Mouse (Mus musculus): ENCODE data around the gene Tsx. TPM values are rescaled to one million over a fixed set of nuclear protein-coding genes. Genes with fewer than 3 reads are reported as not detected.
"Not testable (repeated sequence)": the region's sequence is repeated elsewhere in the genome, so short reads cannot be mapped to it uniquely, and the experiment has no call there.

Tsx gene
- total RNA-seq, 1 experiment, result 4.3 TPM

DNA sequence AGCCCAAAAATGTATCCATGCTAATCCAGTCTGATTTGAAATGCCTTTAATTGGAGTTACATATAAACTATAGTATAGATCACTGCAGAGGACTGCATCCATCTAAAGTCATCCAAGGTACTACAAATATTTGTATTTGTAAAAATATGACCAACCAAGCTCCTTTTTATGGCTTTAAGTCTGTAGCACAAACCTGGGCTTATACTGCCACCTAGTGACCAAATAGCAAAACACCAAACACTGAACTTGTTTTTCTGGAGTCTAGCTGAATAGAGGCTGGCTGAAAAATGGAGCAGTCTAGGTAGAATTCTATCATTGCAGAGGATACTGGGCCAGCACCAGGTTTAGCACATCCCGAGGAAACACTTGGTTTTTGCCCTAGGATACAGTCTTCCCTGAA, 26.5 kb downstream of the Tsx start:
- Histone ChIP-seq H3K9ac (ENCODE audit: insufficient read depth, low read depth, low read length, poor library complexity, severe bottlenecking) (no peak overlapping the region), H3K4me3 (ENCODE audit: insufficient read depth in 1 of 2, low read depth in 1 of 2, low read length in 2 of 2, poor library complexity in 1 of 2, severe bottlenecking in 1 of 2) (no peak overlapping the region), H3K9me3 (ENCODE audit: control insufficient read depth, insufficient read depth, low read depth, low read length) (no peaks in the 10 kb centered on the region), H3K36me3 (ENCODE audit: control insufficient read depth, insufficient read depth, low read length, poor library complexity, severe bottlenecking) (no peaks in the 10 kb centered on the region), H3K4me1 (ENCODE audit: control insufficient read depth in 2 of 2, insufficient read depth in 2 of 2, low read length in 2 of 2, poor library complexity in 1 of 2) (no peaks in the 10 kb centered on the region; a peak in 1 of 4 replicates), H3K27ac (ENCODE audit: insufficient read depth, low read depth, low read length, poor library complexity, severe bottlenecking) (no peak overlapping the region)
- in situ Hi-C loops (cut with MboI; ENCODE audit: low sequenced_read_pairs in 2 of 2, unreplicated experiment in 2 of 2), result loop anchor here in 1 of 2 experiments (10.0 kb wide), 1 partner anchor 176 kb away; no protein-coding TSS in a partner anchor
- TF ChIP-seq ZNF384 (IDR thresholded peaks at IDR 0.05; ENCODE audit: low read depth, low read length) (no peak), HCFC1 (IDR thresholded peaks at IDR 0.05; ENCODE audit: borderline replicate concordance, insufficient read depth, low read length) (no peak), ZC3H11A (IDR thresholded peaks at IDR 0.05; ENCODE audit: borderline replicate concordance, low read depth, low read length) (peak; percentile 63; the same call in 1 of the 2 replicates)
- no peak for DNase-seq (ENCODE audit: low read depth, low spot score)

DNA sequence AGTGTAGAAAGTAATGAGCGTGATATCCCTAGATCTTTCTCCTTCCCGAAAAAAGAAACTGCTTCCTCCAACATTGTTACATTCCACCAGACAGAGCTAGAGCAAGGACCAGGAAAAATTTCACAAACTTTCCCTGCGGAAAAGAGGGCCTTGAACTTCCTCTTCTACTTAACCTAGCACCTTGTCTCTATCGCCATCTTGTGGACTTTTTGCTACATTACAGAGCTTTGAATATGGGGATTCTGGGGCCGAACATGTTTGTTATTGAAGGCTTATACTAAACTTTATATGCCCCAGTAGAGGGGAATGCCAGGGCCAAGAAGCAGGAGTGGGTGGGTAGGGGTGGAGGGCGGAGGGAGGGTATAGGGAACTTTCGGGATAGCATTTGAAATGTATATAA, 29.5 kb downstream of the Tsx start:
- Histone ChIP-seq H3K27ac (ENCODE audit: insufficient read depth, low read depth, low read length, poor library complexity, severe bottlenecking) (no peak overlapping the region), H3K4me3 (ENCODE audit: insufficient read depth in 1 of 2, low read depth in 1 of 2, low read length in 2 of 2, poor library complexity in 1 of 2, severe bottlenecking in 1 of 2) (no peak overlapping the region; a peak in 1 of 4 replicates), H3K36me3 (ENCODE audit: control insufficient read depth, insufficient read depth, low read length, poor library complexity, severe bottlenecking) (no peaks in the 10 kb centered on the region), H3K4me1 (ENCODE audit: control insufficient read depth in 2 of 2, insufficient read depth in 2 of 2, low read length in 2 of 2, poor library complexity in 1 of 2) (no peaks in the 10 kb centered on the region; a peak in 1 of 4 replicates), H3K9me3 (ENCODE audit: control insufficient read depth, insufficient read depth, low read depth, low read length) (no peaks in the 10 kb centered on the region), H3K9ac (ENCODE audit: insufficient read depth, low read depth, low read length, poor library complexity, severe bottlenecking) (peak overlapping the region; percentile 5; the same call in 1 of the 2 replicates)
- TF ChIP-seq HCFC1 (IDR thresholded peaks at IDR 0.05; ENCODE audit: borderline replicate concordance, insufficient read depth, low read length) (no peak), CHD2 (IDR thresholded peaks at IDR 0.05; ENCODE audit: low read depth, low read length) (no peak), ZNF384 (IDR thresholded peaks at IDR 0.05; ENCODE audit: low read depth, low read length) (no peak), MAFK (IDR thresholded peaks at IDR 0.05; ENCODE audit: insufficient read depth, low read depth, low read length) (no peak), ZC3H11A (IDR thresholded peaks at IDR 0.05; ENCODE audit: borderline replicate concordance, low read depth, low read length) (0 out of 2 replicates have a peak, but pooled peaks have one; percentile 5)
- in situ Hi-C loops (cut with MboI; ENCODE audit: low sequenced_read_pairs in 2 of 2, unreplicated experiment in 2 of 2), result loop anchor here in 1 of 2 experiments (10.0 kb wide), 1 partner anchor 179 kb away; no protein-coding TSS in a partner anchor
- DNase-seq (ENCODE audit: low read depth, low spot score), result no peak

DNA sequence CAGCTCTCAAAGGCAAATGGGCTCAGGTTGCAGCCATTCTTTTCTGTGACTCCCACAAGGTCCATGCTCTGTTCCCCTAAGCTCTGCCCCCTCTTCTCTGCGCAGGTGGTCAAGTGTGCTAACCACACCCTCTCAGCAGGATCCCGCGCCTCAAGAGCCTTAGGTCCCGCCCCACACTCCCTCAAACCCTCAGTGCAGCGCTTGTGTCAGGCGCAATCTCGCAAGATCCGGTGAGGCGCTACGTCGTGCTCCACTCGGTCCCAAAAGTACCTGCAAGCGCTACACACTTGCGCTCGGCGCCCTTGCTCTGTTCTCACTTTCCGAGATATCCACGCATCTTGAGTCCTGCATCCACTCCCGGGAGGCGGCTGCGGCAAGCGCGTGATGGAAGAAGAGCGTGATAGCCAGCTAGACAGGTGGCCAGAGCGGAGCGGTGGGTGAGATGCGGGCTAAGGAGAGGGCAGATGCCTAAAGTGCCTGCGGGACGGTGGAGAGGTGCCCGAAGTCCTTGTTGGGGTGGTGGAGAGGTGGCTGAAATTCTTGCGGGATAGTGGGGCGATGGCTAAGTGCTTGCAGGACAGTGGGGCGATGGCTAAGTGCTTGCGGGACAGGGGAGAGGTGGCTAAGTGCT, 33.4 kb downstream of the Tsx start:
- Histone ChIP-seq H3K4me1 (ENCODE audit: control insufficient read depth in 2 of 2, insufficient read depth in 2 of 2, low read length in 2 of 2, poor library complexity in 1 of 2) (no peaks in the 10 kb centered on the region), H3K4me3 (ENCODE audit: insufficient read depth in 1 of 2, low read depth in 1 of 2, low read length in 2 of 2, poor library complexity in 1 of 2, severe bottlenecking in 1 of 2) (peak overlapping the region; percentile 79 to 94), H3K36me3 (ENCODE audit: control insufficient read depth, insufficient read depth, low read length, poor library complexity, severe bottlenecking) (no peaks in the 10 kb centered on the region; the same call in 1 of the 2 replicates), H3K9ac (ENCODE audit: insufficient read depth, low read depth, low read length, poor library complexity, severe bottlenecking) (peak overlapping the region; percentile 93), H3K9me3 (ENCODE audit: control insufficient read depth, insufficient read depth, low read depth, low read length) (no peaks in the 10 kb centered on the region), H3K27ac (ENCODE audit: insufficient read depth, low read depth, low read length, poor library complexity, severe bottlenecking) (peak overlapping the region; percentile 91)
- in situ Hi-C loops (cut with MboI; ENCODE audit: low sequenced_read_pairs in 2 of 2, unreplicated experiment in 2 of 2), result loop anchor here in 1 of 2 experiments (10.0 kb wide), 1 partner anchor 183 kb away; no protein-coding TSS in a partner anchor
- TF ChIP-seq MAFK (IDR thresholded peaks at IDR 0.05; ENCODE audit: insufficient read depth, low read depth, low read length) (no peak), CHD2 (IDR thresholded peaks at IDR 0.05; ENCODE audit: low read depth, low read length) (peak; percentile 37; the same call in 1 of the 2 replicates), ZC3H11A (IDR thresholded peaks at IDR 0.05; ENCODE audit: borderline replicate concordance, low read depth, low read length) (no peak), HCFC1 (IDR thresholded peaks at IDR 0.05; ENCODE audit: borderline replicate concordance, insufficient read depth, low read length) (no peak)
- peak; percentile 71 for DNase-seq (ENCODE audit: low read depth, low spot score)

DNA sequence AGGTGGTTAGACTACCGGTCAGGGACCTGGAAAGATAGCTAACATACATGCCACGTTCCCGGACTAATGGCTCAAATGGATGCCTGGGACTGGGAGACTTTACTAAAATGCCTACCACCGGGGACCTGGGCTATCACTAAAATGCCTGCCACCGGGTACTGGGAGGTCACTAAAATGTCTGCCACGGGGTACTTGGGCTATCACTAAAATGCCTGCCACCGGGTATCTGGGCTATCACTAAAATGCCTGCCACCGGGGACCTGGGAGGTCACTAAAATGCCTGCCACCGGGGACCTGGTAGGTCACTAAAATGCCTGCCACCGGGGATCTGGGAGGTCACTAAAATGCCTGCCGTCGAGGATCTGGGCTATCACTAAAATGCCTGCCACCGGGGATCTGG, 34.2 kb downstream of the Tsx start:
- in situ Hi-C loops (cut with MboI; ENCODE audit: low sequenced_read_pairs in 2 of 2, unreplicated experiment in 2 of 2), result loop anchor here in 1 of 2 experiments (10.0 kb wide), 1 partner anchor 184 kb away; no protein-coding TSS in a partner anchor
- peak overlapping the region; percentile 93 for H3K9ac ChIP-seq (ENCODE audit: insufficient read depth, low read depth, low read length, poor library complexity, severe bottlenecking)
- H3K9me3 ChIP-seq (ENCODE audit: control insufficient read depth, insufficient read depth, low read depth, low read length); H3K36me3 ChIP-seq (ENCODE audit: control insufficient read depth, insufficient read depth, low read length, poor library complexity, severe bottlenecking); H3K4me1 ChIP-seq (ENCODE audit: control insufficient read depth in 2 of 2, insufficient read depth in 2 of 2, low read length in 2 of 2, poor library complexity in 1 of 2); DNase-seq (ENCODE audit: low read depth, low spot score): not testable (repeated sequence)
- peak overlapping the region; percentile 79 to 94 for H3K4me3 ChIP-seq (ENCODE audit: insufficient read depth in 1 of 2, low read depth in 1 of 2, low read length in 2 of 2, poor library complexity in 1 of 2, severe bottlenecking in 1 of 2)
- TF ChIP-seq ZC3H11A (IDR thresholded peaks at IDR 0.05; ENCODE audit: borderline replicate concordance, low read depth, low read length), result peak; percentile 73
- H3K27ac ChIP-seq (ENCODE audit: insufficient read depth, low read depth, low read length, poor library complexity, severe bottlenecking), result peak overlapping the region; percentile 91
